Mouse (Mus musculus) cerebellum, adult 2 months (tissue): ENCODE measurements around the gene Igsf11. TPM values are rescaled to one million over a fixed set of nuclear protein-coding genes. Genes with fewer than 3 reads are reported as not detected.

ENCODE experiments used
- DNase-seq, 2 experiments: peaks; one replicate each; pipeline ENCODE4 v3.0.0; 2021
- H3K27ac ChIP-seq: fragments of 200-500 bp; 2 replicates; pipeline ENCODE4 v1.5.1; 2012; ENCODE audit warnings: low read length, control low read depth, inconsistent platforms; ENCODE audit not compliant: insufficient read depth
- H3K27me3 ChIP-seq: fragments of 200-500 bp; 2 replicates; pipeline ENCODE4 v1.6.1; 2012; ENCODE audit warnings: inconsistent platforms, mild to moderate bottlenecking, low read length, moderate library complexity; ENCODE audit not compliant: control insufficient read depth, insufficient read depth
- H3K4me1 ChIP-seq: fragments of 200-500 bp; 2 replicates; pipeline ENCODE4 v1.6.1; 2011; ENCODE audit warnings: low read length; ENCODE audit not compliant: control insufficient read depth, insufficient read depth
- H3K4me3 ChIP-seq: fragments of 200-500 bp; replicated peaks from 2 replicates; pipeline ENCODE3; 2011; ENCODE audit warnings: mild to moderate bottlenecking, low read depth, low read length, control low read depth; ENCODE audit not compliant: insufficient read depth
- CTCF ChIP-seq: fragments of 200-500 bp; IDR thresholded peaks from 2 replicates; pipeline ENCODE4 v1.5.1; 2011; ENCODE audit warnings: low read depth, mild to moderate bottlenecking, control low read depth, low read length, moderate library complexity, borderline replicate concordance; ENCODE audit not compliant: insufficient read depth
- POLR2A ChIP-seq: fragments of 200-500 bp; IDR thresholded peaks from 2 replicates; pipeline ENCODE4 v1.6.1; 2011; ENCODE audit warnings: low read length, control low read depth, borderline replicate concordance; ENCODE audit not compliant: insufficient read depth
- WGBS: fragments of 180-500 bp; shearing (Covaris S2); methylation state at CpG from one replicate; pipeline ENCODE4 v1.1.7; 2018; 5-methylcytosine and 5-hydroxymethylcytosine counted together
- polyA plus RNA-seq: library from polyadenylated mRNA; depleted of rRNA; stranded (reverse); fragments of >200 nt; gene quantifications from 2 replicates; pipeline ENCODE4 v1.2.3, GENCODE M21; 2012; rRNA removed

Gene Igsf11
- 17.4 and 20.1 TPM in 2 replicates for polyA plus RNA-seq

GRCm38 (mm10) chr16:38892371-38892770, at the start of gene Igsf11:
Gene Igsf11 (plus strand): TSS chr16:38892671.
- DNase-seq, result no peak
- 85% methylated on average over 7 of the region's 7 CpGs for WGBS
- no peak within 1 kb of the TSS for H3K27ac ChIP-seq

GRCm38 (mm10) chr16:38858120-38858749, 34.2 kb upstream of the Igsf11 start:
- peak; percentile 10; the same call in 1 of the 2 replicates for TF ChIP-seq CTCF
- TF ChIP-seq POLR2A, result no peak
- Histone ChIP-seq H3K4me1 (no peaks in the 10 kb centered on the region), H3K27ac (no peak overlapping the region), H3K27me3 (no peaks in the 10 kb centered on the region), H3K4me3 (no peak overlapping the region)
- DNase-seq, result peak in 1 of 2 experiments; percentile 4
- WGBS, result 20% methylated on average over 8 of the region's 8 CpGs

More at GRCm38 (mm10) chr16:38892371-38892770, at the start of gene Igsf11:
- Histone ChIP-seq H3K27me3 (no peaks in the 10 kb centered on the region), H3K4me1 (no peaks in the 10 kb centered on the region), H3K4me3 (no peak within 1 kb of the TSS)
- TF ChIP-seq CTCF (no peak), POLR2A (no peak)

DNA sequence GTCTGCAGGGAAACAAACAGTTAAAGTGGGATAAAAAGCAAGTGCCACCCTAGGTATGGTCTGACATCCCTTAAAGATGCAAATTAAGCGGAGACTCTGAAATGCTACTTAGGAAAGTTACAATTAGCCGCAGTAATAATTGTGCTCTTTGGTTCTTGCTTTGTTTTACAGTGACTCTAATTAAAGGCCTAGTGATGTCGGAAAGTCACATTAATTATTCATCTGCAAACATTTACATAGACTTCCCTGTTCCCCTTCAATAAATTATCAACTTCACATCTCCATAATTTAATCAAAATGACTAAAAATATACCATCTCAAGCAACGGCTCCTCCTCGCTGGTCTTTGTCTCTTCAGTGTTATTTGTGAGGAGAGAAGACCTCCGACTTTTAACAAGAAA, 31.9 kb upstream of the Igsf11 start:
- Histone ChIP-seq H3K4me3 (no peak overlapping the region), H3K4me1 (no peaks in the 10 kb centered on the region), H3K27ac (no peak overlapping the region), H3K27me3 (no peaks in the 10 kb centered on the region)
- DNase-seq, result no peak
- 75% methylated on average over 6 of the region's 6 CpGs for WGBS
- TF ChIP-seq CTCF (no peak), POLR2A (no peak)

DNA sequence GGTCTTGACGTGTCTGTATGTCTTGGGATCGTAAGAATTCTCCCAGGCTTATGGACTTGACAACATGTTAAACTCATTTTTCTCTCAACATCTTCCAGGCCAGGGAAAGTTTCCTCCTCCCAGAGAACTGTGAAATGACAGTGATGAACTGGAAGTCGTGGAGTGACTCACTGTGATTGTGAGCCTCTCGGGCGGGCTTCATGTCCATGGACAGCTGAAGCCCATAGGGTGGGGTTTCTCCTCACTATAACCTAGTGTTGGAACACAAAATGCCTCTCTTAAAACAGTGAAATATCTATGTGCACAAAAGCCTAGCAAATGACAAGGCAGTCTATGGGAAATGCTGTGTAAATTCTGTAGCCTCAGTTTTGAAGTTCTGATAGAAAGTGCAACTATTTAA, 28.1 kb upstream of the Igsf11 start:
- no peak overlapping the region for H3K4me3 ChIP-seq
- no peaks in the 10 kb centered on the region for H3K27me3 ChIP-seq
- DNase-seq, result no peak
- 85% methylated on average over 5 of the region's 5 CpGs for WGBS
- no peak for TF ChIP-seq POLR2A
- no peak for TF ChIP-seq CTCF
- H3K4me1 ChIP-seq, result no peaks in the 10 kb centered on the region
- no peak overlapping the region for H3K27ac ChIP-seq

DNA sequence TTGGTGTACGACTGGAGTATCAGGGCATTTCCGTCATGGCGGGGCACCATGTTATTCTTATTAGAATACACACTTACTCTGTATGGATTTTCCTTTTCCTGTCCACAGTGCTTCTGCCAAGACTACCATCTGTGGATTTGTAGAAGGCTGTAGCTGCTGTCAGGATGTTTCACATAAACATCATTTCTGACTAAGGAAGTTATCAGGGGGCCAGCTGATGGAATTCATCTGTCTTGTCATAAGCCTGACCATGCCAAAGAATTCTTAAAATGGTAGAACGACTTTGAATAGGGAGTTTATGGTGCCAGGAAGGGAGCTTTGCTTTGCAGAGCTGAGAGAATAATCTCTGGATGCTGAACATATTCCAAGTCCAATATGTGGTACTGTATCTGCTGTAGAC, 19.2 kb upstream of the Igsf11 start:
- no peak overlapping the region for H3K27ac ChIP-seq
- WGBS, result 34% methylated on average over 4 of the region's 4 CpGs
- H3K4me1 ChIP-seq, result no peaks in the 10 kb centered on the region

GRCm38 (mm10) chr16:38874481-38874880, 18.0 kb upstream of the Igsf11 start:
- Histone ChIP-seq H3K4me3 (no peak overlapping the region), H3K4me1 (no peaks in the 10 kb centered on the region), H3K27ac (no peak overlapping the region), H3K27me3 (no peaks in the 10 kb centered on the region)
- TF ChIP-seq POLR2A, result no peak
- TF ChIP-seq CTCF, result no peak
- no peak for DNase-seq
- WGBS, result 50% methylated on average over 4 of the region's 4 CpGs

More for the DNA sequence above, 19.2 kb upstream of the Igsf11 start:
- no peak for DNase-seq
- no peaks in the 10 kb centered on the region for H3K27me3 ChIP-seq
- no peak for TF ChIP-seq CTCF
- TF ChIP-seq POLR2A, result no peak
- H3K4me3 ChIP-seq, result no peak overlapping the region

- no peak for TF ChIP-seq POLR2A
- 66% methylated on average over 8 of the region's 8 CpGs for WGBS
Measured at GRCm38 (mm10) chr16:38898816-38899425, 6.5 kb downstream of the Igsf11 start.

GRCm38 (mm10) chr16:38900024-38900423, 7.6 kb downstream of the Igsf11 start:
- TF ChIP-seq POLR2A (no peak), CTCF (no peak)
- DNase-seq, result no peak
- H3K4me3 ChIP-seq, result no peak overlapping the region
- WGBS, result 100% methylated on average over 1 of the region's 1 CpGs
- H3K4me1 ChIP-seq, result no peaks in the 10 kb centered on the region
- no peak overlapping the region for H3K27ac ChIP-seq
- H3K27me3 ChIP-seq, result no peaks in the 10 kb centered on the region

More at GRCm38 (mm10) chr16:38898816-38899425, 6.5 kb downstream of the Igsf11 start:
- no peak for DNase-seq
- Histone ChIP-seq H3K4me1 (no peaks in the 10 kb centered on the region), H3K27me3 (no peaks in the 10 kb centered on the region), H3K4me3 (no peak overlapping the region), H3K27ac (no peak overlapping the region)
